8 mouse cellular contexts compared by ENCODE assay signal in genomic region chr10:44268145-44268860, GRCm38 (mm10). TPM values are rescaled to one million over a fixed set of nuclear protein-coding genes. Genes with fewer than 3 reads are reported as not detected.
DNase-seq lines count a peak whose midpoint lies in the region; ATAC-seq lines count a peak whose summit lies in the region.

Gene Atg5, plus strand, starts transcription at chr10:44268358.

- peak within 1 kb of the TSS; percentile 80 for H3K4me2 ChIP-seq in hindbrain, embryonic 12.5 days (replicated peaks)

- no peaks in the 10 kb centered on the region for H3K27me3 ChIP-seq in hindbrain, embryonic 12.5 days

- peaks cover 9% of the 10 kb centered on the region; the same call in 1 of the 2 replicates for H3K36me3 ChIP-seq in hindbrain, embryonic 12.5 days

- ATAC-seq in hindbrain, embryonic 12.5 days (ENCODE audit: low FRiP score) = peak; percentile 99

- DNase-seq in NIH3T3 (ENCODE audit: low read depth) = peak; percentile 100
- DNase-seq in cerebellum, postnatal 10 days = peak; percentile 100
- DNase-seq in frontal cortex, postnatal 10 days (ENCODE audit: low spot score in 2 of 2) = peak; percentile 97 to 99
- peak; percentile 97 to 99 for DNase-seq in layer of hippocampus, postnatal 14 days (ENCODE audit: low spot score in 2 of 2)
- peak; percentile 99 for DNase-seq in lung, postnatal 14 days
- peak; percentile 95 for DNase-seq in retina, adult 2 months (ENCODE audit: low read depth, low spot score)
- DNase-seq in thymus, postnatal 36 days = peak; percentile 96

- H3K27ac ChIP-seq in hindbrain, embryonic 12.5 days = peak within 1 kb of the TSS; percentile 93

- no peaks in the 10 kb centered on the region for H3K9me3 ChIP-seq in hindbrain, embryonic 12.5 days (replicated peaks)

- peak within 1 kb of the TSS; percentile 86 for H3K9ac ChIP-seq in hindbrain, embryonic 12.5 days

- WGBS in hindbrain, embryonic 12.5 days = under 1% methylated on average over 62 of the region's 63 CpGs

- peak within 1 kb of the TSS; percentile 81 for H3K4me3 ChIP-seq in hindbrain, embryonic 12.5 days

- peaks cover 22% of the 10 kb centered on the region for H3K4me1 ChIP-seq in hindbrain, embryonic 12.5 days

RNA-seq across cellular contexts. Expression of gene Atg5, which starts in this region (rescaled TPM):
- polyA plus RNA-seq in hindbrain, embryonic 12.5 days (2016; fragmentation: Nextera tagmentation; extraction: Ambion mirVana) = 46.7 and 50.6 TPM in 2 replicates
- 10 to 100 TPM; 22.0 to 22.7 TPM for total RNA-seq in layer of hippocampus, postnatal 14 days (2021)

Comparison
In these comparisons a context has a peak if more than half of its experiments do, and no peak if none do; other contexts are left out.
1. Peak in every context shown above with its lines: DNase-seq, ATAC-seq, H3K4me3 ChIP-seq and H3K27ac ChIP-seq.